Mouse (Mus musculus) limb, embryonic 13.5 days (tissue): ENCODE measurements around the gene Arpc1a. TPM values are rescaled to one million over a fixed set of nuclear protein-coding genes. Genes with fewer than 3 reads are reported as not detected.

Source experiments
- ATAC-seq: fragments of 200-750 bp; cut with Nextera tagmentation; 2 replicates; pipeline ENCODE4 v1.8.0; 2017; ENCODE audit warnings: low read depth, moderate number of reproducible peaks, moderate TSS enrichment; ENCODE audit not compliant: low FRiP score
- H3K27ac ChIP-seq: fragments of 300-500 bp; sonication (generic); 2 replicates; pipeline ENCODE4 v1.5.1; 2015; ENCODE audit warnings: inconsistent platforms, mild to moderate bottlenecking, moderate library complexity
- H3K27me3 ChIP-seq: fragments of 300-500 bp; sonication (generic); 2 replicates; pipeline ENCODE4 v1.6.1; 2015; ENCODE audit warnings: mild to moderate bottlenecking, inconsistent platforms
- H3K36me3 ChIP-seq: fragments of 300-500 bp; sonication (generic); 2 replicates; pipeline ENCODE4 v1.6.1; 2015; ENCODE audit warnings: inconsistent platforms, mild to moderate bottlenecking, moderate library complexity
- H3K4me1 ChIP-seq: fragments of 300-500 bp; sonication (generic); 2 replicates; pipeline ENCODE4 v1.6.1; 2015; ENCODE audit warnings: inconsistent platforms
- H3K4me2 ChIP-seq: fragments of 300-500 bp; sonication (generic); replicated peaks from 2 replicates; pipeline ENCODE4 v1.6.1; 2015; ENCODE audit warnings: inconsistent platforms, mild to moderate bottlenecking, moderate library complexity
- H3K4me3 ChIP-seq: fragments of 300-500 bp; sonication (generic); 2 replicates; pipeline ENCODE4 v1.5.1; 2015; ENCODE audit warnings: moderate library complexity, mild to moderate bottlenecking, inconsistent platforms
- H3K9ac ChIP-seq: fragments of 300-500 bp; sonication (generic); 2 replicates; pipeline ENCODE4 v1.6.1; 2015; ENCODE audit warnings: mild to moderate bottlenecking, inconsistent platforms
- H3K9me3 ChIP-seq: fragments of 300-500 bp; sonication (generic); 2 replicates; pipeline ENCODE4 v1.6.1; 2016; ENCODE audit warnings: inconsistent platforms
- WGBS: fragments of 180-500 bp; shearing (Covaris S2); methylation state at CpG from one replicate; pipeline ENCODE4 v1.1.7; 2015; 5-methylcytosine and 5-hydroxymethylcytosine counted together
- polyA plus RNA-seq: library from polyadenylated mRNA; unstranded; fragments of >200 nt; fragmentation: Nextera tagmentation; extraction: Ambion mirVana; gene quantifications from 2 replicates; pipeline ENCODE4 v1.2.1, GENCODE M21; 2015

Gene Arpc1a
- polyA plus RNA-seq, 1 experiment from 2014 or later: 141 TPM

DNA sequence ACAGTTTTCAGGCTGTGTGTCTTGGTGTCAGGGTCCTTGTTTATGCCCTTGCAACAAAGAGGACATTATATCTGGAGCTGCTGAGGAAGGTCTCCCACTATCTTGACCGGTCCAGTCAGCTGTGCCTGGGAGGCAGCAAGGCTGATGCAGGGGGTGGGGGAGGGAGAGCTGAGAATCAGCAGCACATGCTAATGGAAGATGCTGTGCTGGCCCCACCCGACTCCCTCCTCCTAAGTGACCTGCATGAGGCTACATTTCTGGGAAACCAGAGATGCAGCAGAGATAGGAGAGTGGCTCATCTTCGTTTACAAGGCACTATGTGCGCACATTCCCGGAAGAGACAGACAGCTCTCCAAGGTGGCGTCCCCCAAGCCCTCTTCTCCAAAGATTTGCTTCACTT is 26.8 kb downstream of the Arpc1a start:
- Histone ChIP-seq H3K4me2 (no peak overlapping the region), H3K27ac (no peak overlapping the region), H3K4me3 (no peak overlapping the region), H3K9ac (no peak overlapping the region), H3K36me3 (peaks cover 54% of the 10 kb centered on the region), H3K27me3 (no peaks in the 10 kb centered on the region), H3K9me3 (no peaks in the 10 kb centered on the region), H3K4me1 (peaks cover 14% of the 10 kb centered on the region)
- 87% methylated on average over 6 of the region's 6 CpGs for WGBS
- ATAC-seq: no peak

GRCm38 (mm10) chr5:145112566-145112965 is 28.9 kb downstream of the Arpc1a start:
- ATAC-seq: no peak
- Histone ChIP-seq H3K27me3 (no peaks in the 10 kb centered on the region), H3K36me3 (peaks cover 33% of the 10 kb centered on the region), H3K27ac (no peak overlapping the region), H3K9me3 (no peaks in the 10 kb centered on the region), H3K4me2 (no peak overlapping the region), H3K9ac (no peak overlapping the region), H3K4me1 (peaks cover 32% of the 10 kb centered on the region), H3K4me3 (no peak overlapping the region)
- 76% methylated on average over 8 of the region's 8 CpGs for WGBS

- Histone ChIP-seq H3K27me3 (no peaks in the 10 kb centered on the region), H3K9me3 (no peaks in the 10 kb centered on the region), H3K4me3 (peak overlapping the region; percentile 67), H3K36me3 (peaks cover 24% of the 10 kb centered on the region), H3K4me2 (peak overlapping the region; percentile 91), H3K9ac (no peak overlapping the region), H3K4me1 (peaks cover 37% of the 10 kb centered on the region), H3K27ac (no peak overlapping the region)
- WGBS: 59% methylated on average over 2 of the region's 2 CpGs
- no peak for ATAC-seq
Observed at GRCm38 (mm10) chr5:145113416-145113815, 29.8 kb downstream of the Arpc1a start.

DNA sequence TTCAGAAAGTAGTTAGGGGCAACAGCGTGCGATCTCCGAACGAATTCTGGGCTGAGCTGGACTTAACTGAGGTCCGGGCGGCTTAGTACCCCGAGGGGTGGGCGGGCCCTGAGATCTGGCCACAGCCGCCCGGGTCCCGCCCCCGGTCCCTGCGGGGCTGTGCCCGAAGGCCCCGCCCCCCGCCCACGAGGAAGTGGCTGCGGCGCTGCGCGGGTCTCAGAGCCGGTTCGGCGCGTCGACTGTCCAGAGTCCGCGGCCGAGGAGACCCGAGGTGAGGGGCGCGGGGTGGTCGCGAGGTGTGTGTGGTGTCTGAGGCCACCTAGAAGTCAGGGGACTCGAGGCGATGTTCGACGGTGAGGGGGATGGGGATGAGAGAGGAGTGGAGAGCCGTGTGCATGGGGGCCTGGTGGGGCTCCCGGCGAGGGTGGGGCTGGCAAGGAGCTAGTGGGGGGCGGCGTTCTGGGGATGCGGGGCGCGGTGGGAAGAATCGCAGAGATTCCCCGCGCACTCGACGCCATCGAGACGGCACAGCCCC is 30.5 kb downstream of the Arpc1a start, which contains the start of gene Arpc1b:
Arpc1b (plus strand) TSS at position 145 of the 535 bp plus-strand sequence.
- under 1% methylated on average over 49 of the region's 53 CpGs for WGBS
- Histone ChIP-seq H3K4me3 (peak within 1 kb of the TSS; percentile 67), H3K36me3 (peaks cover 21% of the 10 kb centered on the region), H3K9me3 (0 out of 2 replicates have a peak, but pooled peaks cover 1% of the 10 kb centered on the region), H3K4me1 (peaks cover 37% of the 10 kb centered on the region), H3K27me3 (no peaks in the 10 kb centered on the region), H3K4me2 (peak within 1 kb of the TSS; percentile 91), H3K9ac (peak within 1 kb of the TSS; percentile 77), H3K27ac (peak within 1 kb of the TSS; percentile 61; the same call in 1 of the 2 replicates)
- ATAC-seq: peak; percentile 46

- Histone ChIP-seq H3K27me3 (no peaks in the 10 kb centered on the region), H3K9ac (peak overlapping the region; percentile 77), H3K4me3 (peak overlapping the region; percentile 67), H3K9me3 (0 out of 2 replicates have a peak, but pooled peaks cover 5% of the 10 kb centered on the region), H3K4me1 (peaks cover 37% of the 10 kb centered on the region), H3K27ac (peak overlapping the region; percentile 61; the same call in 1 of the 2 replicates), H3K36me3 (peaks cover 19% of the 10 kb centered on the region), H3K4me2 (peak overlapping the region; percentile 91)
- 12% methylated on average over 40 of the region's 40 CpGs for WGBS
- peak; percentile 15; the same call in 1 of the 2 replicates for ATAC-seq
Observed at GRCm38 (mm10) chr5:145114606-145115473, 31.2 kb downstream of the Arpc1a start.

DNA sequence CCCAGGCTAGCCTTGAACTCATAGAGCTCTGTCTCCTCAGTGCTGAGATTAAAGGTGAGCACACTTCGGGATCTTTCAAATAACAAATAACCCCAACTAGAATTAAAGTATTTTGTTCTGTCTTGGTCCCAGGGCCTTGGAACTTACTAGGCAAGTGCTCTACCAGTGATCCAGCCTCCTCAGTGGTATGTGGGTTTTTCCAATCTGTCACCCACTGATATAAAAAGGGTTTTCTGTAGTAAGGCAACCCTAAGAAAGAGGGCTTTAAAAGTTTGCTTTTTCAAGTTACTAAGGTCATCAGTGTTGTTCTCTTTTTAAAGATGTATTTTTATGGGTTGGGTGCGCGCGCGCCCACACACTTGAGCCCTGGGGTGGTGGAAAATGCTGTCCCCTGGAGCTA is 32.1 kb downstream of the Arpc1a start:
- Histone ChIP-seq H3K9ac (no peak overlapping the region), H3K9me3 (0 out of 2 replicates have a peak, but pooled peaks cover 5% of the 10 kb centered on the region), H3K36me3 (peaks cover 10% of the 10 kb centered on the region), H3K4me3 (peak overlapping the region; percentile 67; the same call in 1 of the 2 replicates), H3K27me3 (no peaks in the 10 kb centered on the region), H3K4me2 (peak overlapping the region; percentile 91), H3K27ac (peak overlapping the region; percentile 80), H3K4me1 (peaks cover 42% of the 10 kb centered on the region)
- no peak for ATAC-seq
- WGBS: 71% methylated on average over 5 of the region's 5 CpGs

DNA sequence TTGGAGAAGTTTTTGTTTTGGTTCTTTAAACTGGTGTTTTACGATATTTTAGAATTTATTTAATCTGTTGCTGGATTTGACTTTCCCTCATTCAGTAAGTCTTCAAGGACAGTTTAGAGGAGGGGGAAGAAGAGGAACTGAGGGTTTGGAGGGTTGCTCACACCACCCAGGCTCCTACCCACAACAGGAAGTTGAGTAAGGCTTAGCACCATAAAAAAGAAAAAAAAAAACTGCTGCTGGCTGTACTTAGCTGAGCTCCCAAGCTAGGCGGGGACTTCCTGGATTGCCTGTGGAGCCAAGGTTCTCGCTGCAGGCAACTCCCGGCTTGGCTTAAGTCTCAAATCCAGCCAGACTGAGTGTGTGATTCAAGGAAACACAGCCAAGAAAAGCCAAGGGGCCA is 32.7 kb downstream of the Arpc1a start:
- H3K4me2 ChIP-seq: peak overlapping the region; percentile 91
- ATAC-seq: peak; percentile 45
- no peaks in the 10 kb centered on the region for H3K27me3 ChIP-seq
- H3K4me3 ChIP-seq: peak overlapping the region; percentile 15; the same call in 1 of the 2 replicates
- H3K27ac ChIP-seq: peak overlapping the region; percentile 80
- 0 out of 2 replicates have a peak, but pooled peaks cover 5% of the 10 kb centered on the region for H3K9me3 ChIP-seq
- 19% methylated on average over 4 of the region's 4 CpGs for WGBS
- H3K9ac ChIP-seq: no peak overlapping the region
- peaks cover 7% of the 10 kb centered on the region; the same call in 1 of the 2 replicates for H3K36me3 ChIP-seq
- H3K4me1 ChIP-seq: peaks cover 48% of the 10 kb centered on the region

- H3K27me3 ChIP-seq: no peaks in the 10 kb centered on the region
- no peak for ATAC-seq
- H3K4me1 ChIP-seq: peaks cover 48% of the 10 kb centered on the region
- peak overlapping the region; percentile 43; the same call in 1 of the 2 replicates for H3K9ac ChIP-seq
- peak overlapping the region; percentile 80 for H3K27ac ChIP-seq
- H3K9me3 ChIP-seq: 0 out of 2 replicates have a peak, but pooled peaks cover 5% of the 10 kb centered on the region
- H3K36me3 ChIP-seq: peaks cover 9% of the 10 kb centered on the region; the same call in 1 of the 2 replicates
- 47% methylated on average over 10 of the region's 10 CpGs for WGBS
- peak overlapping the region; percentile 91 for H3K4me2 ChIP-seq
- peak overlapping the region; percentile 15; the same call in 1 of the 2 replicates for H3K4me3 ChIP-seq
Observed at GRCm38 (mm10) chr5:145116916-145117315, 33.3 kb downstream of the Arpc1a start.

DNA sequence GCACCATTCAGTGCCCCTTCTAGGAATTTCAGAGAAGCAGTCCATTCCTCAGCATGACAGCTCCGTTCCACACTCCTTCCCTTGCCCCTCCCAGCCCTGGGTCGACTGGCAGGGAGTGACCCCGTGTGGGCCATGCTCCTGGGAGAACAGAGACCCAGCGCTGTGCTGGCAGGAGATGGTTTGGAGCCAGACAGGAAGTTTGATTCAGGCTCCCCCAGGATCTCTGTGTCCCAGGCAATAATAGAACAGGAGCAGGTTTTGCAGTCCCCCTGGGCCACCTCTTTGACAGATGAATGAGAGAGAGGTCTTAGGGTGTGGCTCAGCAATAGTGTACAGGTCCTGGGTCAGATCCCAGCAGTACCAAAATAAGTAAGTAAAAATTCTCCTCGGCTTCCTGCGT is 34.4 kb downstream of the Arpc1a start:
- H3K4me3 ChIP-seq: no peak overlapping the region
- H3K27me3 ChIP-seq: no peaks in the 10 kb centered on the region
- WGBS: 57% methylated on average over 6 of the region's 6 CpGs
- H3K27ac ChIP-seq: no peak overlapping the region
- 0 out of 2 replicates have a peak, but pooled peaks cover 5% of the 10 kb centered on the region for H3K9me3 ChIP-seq
- ATAC-seq: no peak
- no peak overlapping the region for H3K9ac ChIP-seq
- no peak overlapping the region for H3K4me2 ChIP-seq
- H3K4me1 ChIP-seq: peaks cover 48% of the 10 kb centered on the region
- H3K36me3 ChIP-seq: peaks cover 19% of the 10 kb centered on the region

DNA sequence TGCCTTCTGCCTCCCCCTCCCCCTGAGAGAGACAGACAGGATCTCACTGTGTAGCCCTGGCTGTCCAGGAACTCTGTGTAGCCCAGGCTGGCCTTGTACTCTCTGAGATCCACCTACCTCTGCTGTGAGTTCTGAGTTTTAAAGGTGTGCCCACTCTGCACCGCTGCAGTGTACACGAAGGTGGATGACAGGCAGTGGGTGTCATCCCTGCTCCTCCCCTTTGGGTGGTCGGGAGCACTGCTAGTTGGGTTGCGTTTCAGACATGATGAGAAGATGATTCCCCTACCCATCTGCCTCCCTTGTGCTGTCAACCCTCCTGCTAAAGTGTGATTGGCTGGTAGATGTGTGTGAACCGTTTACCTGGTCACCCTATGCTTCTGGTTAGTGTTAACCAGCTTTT is 34.8 kb downstream of the Arpc1a start:
- Histone ChIP-seq H3K36me3 (peaks cover 24% of the 10 kb centered on the region), H3K9me3 (0 out of 2 replicates have a peak, but pooled peaks cover 5% of the 10 kb centered on the region), H3K9ac (no peak overlapping the region), H3K4me2 (no peak overlapping the region), H3K27me3 (no peaks in the 10 kb centered on the region), H3K4me3 (no peak overlapping the region), H3K4me1 (peaks cover 48% of the 10 kb centered on the region), H3K27ac (no peak overlapping the region)
- 87% methylated on average over 5 of the region's 5 CpGs for WGBS
- ATAC-seq: no peak

- ATAC-seq: no peak
Observed at GRCm38 (mm10) chr5:145119385-145119784, 35.8 kb downstream of the Arpc1a start.

DNA sequence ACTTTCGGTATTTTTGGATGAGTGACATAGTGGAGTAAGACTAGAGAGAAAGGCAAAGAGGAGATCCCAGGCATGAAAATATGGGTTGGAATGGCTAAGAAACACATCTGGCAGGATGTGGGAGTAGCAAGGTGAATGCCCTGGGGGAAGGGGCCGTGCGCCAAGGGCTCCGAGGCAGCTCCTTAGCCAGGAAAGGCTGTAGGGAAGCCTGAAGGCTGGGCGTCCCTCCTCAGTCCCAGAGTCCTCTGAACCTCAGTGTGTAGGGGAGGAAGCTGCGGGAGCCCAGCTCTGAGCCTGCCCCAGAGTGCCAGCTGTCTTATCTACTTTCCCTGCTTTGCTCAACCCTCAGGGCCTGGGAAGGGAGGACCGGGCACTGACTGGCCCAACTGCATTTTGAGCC is 37.3 kb downstream of the Arpc1a start:
- Histone ChIP-seq H3K9ac (peak overlapping the region; percentile 43), H3K36me3 (peaks cover 48% of the 10 kb centered on the region), H3K4me2 (no peak overlapping the region), H3K4me3 (no peak overlapping the region), H3K27me3 (no peaks in the 10 kb centered on the region), H3K27ac (0 out of 2 replicates have a peak overlapping the region, but pooled peaks have one; percentile 28), H3K9me3 (0 out of 2 replicates have a peak, but pooled peaks cover 5% of the 10 kb centered on the region), H3K4me1 (peaks cover 30% of the 10 kb centered on the region)
- ATAC-seq: no peak
- 36% methylated on average over 7 of the region's 7 CpGs for WGBS

More at GRCm38 (mm10) chr5:145119385-145119784, 35.8 kb downstream of the Arpc1a start:
- Histone ChIP-seq H3K36me3 (peaks cover 33% of the 10 kb centered on the region), H3K4me3 (no peak overlapping the region), H3K27me3 (no peaks in the 10 kb centered on the region), H3K4me2 (no peak overlapping the region), H3K27ac (no peak overlapping the region), H3K9ac (no peak overlapping the region), H3K4me1 (peaks cover 43% of the 10 kb centered on the region), H3K9me3 (0 out of 2 replicates have a peak, but pooled peaks cover 5% of the 10 kb centered on the region)
- WGBS: 93% methylated on average over 2 of the region's 2 CpGs
